9 mouse cellular contexts compared by ENCODE assay signal in the genomic region with DNA sequence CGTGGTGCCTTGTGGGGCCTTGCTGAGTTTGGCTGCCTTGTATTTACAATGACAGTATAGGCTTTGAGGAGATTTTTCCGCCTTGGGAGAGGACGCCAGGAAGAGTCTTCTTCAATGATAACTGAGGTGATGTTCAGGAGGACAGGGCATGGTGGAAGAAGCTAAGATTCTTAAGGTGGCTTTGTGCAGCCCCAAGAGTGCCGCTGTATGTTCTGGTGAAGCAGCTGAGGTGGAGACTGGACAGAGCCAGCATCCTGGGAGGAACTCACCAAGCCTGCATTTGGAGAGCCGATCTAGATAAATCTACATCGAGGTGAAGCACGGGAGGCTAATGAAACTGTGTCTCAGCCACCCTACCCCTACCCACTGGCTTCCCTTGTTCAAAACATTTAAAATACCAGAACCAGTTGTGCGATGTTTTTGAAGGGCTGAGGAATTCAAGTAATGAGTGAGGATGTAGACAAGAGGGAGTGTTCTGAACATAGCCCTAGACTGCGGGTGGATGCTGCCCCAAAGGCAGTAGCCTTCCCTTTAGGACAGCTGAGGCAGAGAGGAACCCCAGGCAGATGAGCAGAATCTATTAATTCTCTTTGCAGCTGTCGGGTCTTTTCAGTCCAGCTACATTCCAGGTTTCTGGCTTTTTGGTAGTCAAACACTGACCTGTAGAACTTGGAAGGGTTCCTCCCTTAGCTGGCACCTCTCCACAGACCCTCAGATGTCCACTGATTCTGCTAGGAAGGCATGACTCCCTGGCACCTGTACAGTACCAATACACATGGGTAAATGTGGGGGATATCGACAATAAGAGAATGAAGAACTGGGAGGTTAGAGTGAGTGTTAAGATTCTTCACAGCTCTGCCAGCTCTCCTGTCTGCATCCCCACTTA. TPM values are rescaled to one million over a fixed set of nuclear protein-coding genes. Genes with fewer than 3 reads are reported as not detected.
DNase-seq lines count a peak whose midpoint lies in the region; ATAC-seq and TF ChIP-seq lines count a peak whose summit lies in the region.
"Had no signal": no experiment of that assay in that cellular context is flagged by ENCODE, and none has a peak within 500 bp of the region (broad histone marks: within the 10 kb centered on the region; RNA-seq: fewer than 3 reads in every experiment).

No protein-coding gene starts in this region.

- H3K4me1 ChIP-seq in bone marrow, adult 2 months (ENCODE audit: control insufficient read depth, insufficient read depth, low read length): peaks cover 1% of the 10 kb centered on the region; the same call in 1 of the 2 replicates
- peaks cover 10% of the 10 kb centered on the region for H3K4me1 ChIP-seq in forebrain, embryonic 14.5 days (ENCODE audit: control insufficient read depth, insufficient read depth, low read length)
- peaks cover 8% of the 10 kb centered on the region for H3K4me1 ChIP-seq in liver, adult 2 months (ENCODE audit: control insufficient read depth, insufficient read depth, low read length)

- peak overlapping the region; percentile 72 for H3K4me2 ChIP-seq in forebrain, embryonic 14.5 days (ENCODE audit: low read length)

- H3K36me3 ChIP-seq in forebrain, embryonic 14.5 days (ENCODE audit: control insufficient read depth, insufficient read depth, low read length): no peaks in the 10 kb centered on the region
- H3K36me3 ChIP-seq in liver, adult 2 months (ENCODE audit: control insufficient read depth, insufficient read depth, low read length): no peaks in the 10 kb centered on the region

- peak overlapping the region; percentile 79; the same call in 1 of the 2 replicates for H3K9ac ChIP-seq in forebrain, embryonic 14.5 days (ENCODE audit: low read length)
- no peak overlapping the region; the same call in 1 of the 2 replicates for H3K9ac ChIP-seq in liver, adult 2 months (ENCODE audit: low read depth, low read length)

- TF ChIP-seq POLR2A in bone marrow, adult 2 months (IDR thresholded peaks at IDR 0.05; ENCODE audit: borderline replicate concordance, control insufficient read depth, low read depth, low read length): no peak
- TF ChIP-seq POLR2A in liver, adult 2 months (IDR thresholded peaks at IDR 0.05; ENCODE audit: extremely low read depth, insufficient read depth, low read length): no peak

- peaks cover 10% of the 10 kb centered on the region; the same call in 1 of the 2 replicates for H3K79me2 ChIP-seq in liver, adult 2 months (ENCODE audit: control insufficient read depth, insufficient read depth, low read length)

- intact Hi-C loops in left cerebral cortex, adult 2 months (cut with DNase I): loop anchor here (10.0 kb wide), 1 partner anchor 957 kb away; the partner anchor contains the start of gene Ecpas
- intact Hi-C loops in left cerebral cortex, postnatal 14 days (cut with DNase I): loop anchor here (10.0 kb wide), 1 partner anchor 117 kb away; no protein-coding TSS in a partner anchor

- H3K4me3 ChIP-seq in left cerebral cortex, adult 2 months: peak overlapping the region; percentile 69
- H3K4me3 ChIP-seq in bone marrow, adult 2 months (replicated peaks; ENCODE audit: control insufficient read depth, low read depth, low read length): peak overlapping the region; percentile 74
- H3K4me3 ChIP-seq in forebrain, embryonic 14.5 days (ENCODE audit: low read depth, low read length): peak overlapping the region; percentile 82
- 0 out of 2 replicates have a peak overlapping the region, but pooled peaks have one; percentile 29 for H3K4me3 ChIP-seq in liver, adult 2 months (ENCODE audit: insufficient read depth, low read depth, low read length)

- peak overlapping the region; percentile 91 for H3K27ac ChIP-seq in left cerebral cortex, adult 2 months
- H3K27ac ChIP-seq in bone marrow, adult 2 months (ENCODE audit: control insufficient read depth, insufficient read depth, low read depth, low read length, poor library complexity): peak overlapping the region; percentile 96
- no peak overlapping the region for H3K27ac ChIP-seq in forebrain, embryonic 14.5 days (ENCODE audit: low read depth, low read length)
- H3K27ac ChIP-seq in liver, adult 2 months (replicated peaks; ENCODE audit: insufficient read depth, low read depth, low read length): peak overlapping the region; percentile 92

- no peak for DNase-seq in left cerebral cortex, adult 2 months (ENCODE audit: extremely low spot score in 1 of 2, low spot score in 2 of 2)
- DNase-seq in left cerebral cortex, postnatal 14 days (ENCODE audit: low spot score in 2 of 2): no peak
- no peak for DNase-seq in forebrain, embryonic 14.5 days (ENCODE audit: low spot score)
- DNase-seq in liver, adult 2 months (ENCODE audit: extremely low read depth, low read depth, low spot score): no peak
- DNase-seq in thymus, postnatal 14 days: peak; percentile 23
- DNase-seq in ovary, adult 18-20 months (ENCODE audit: low spot score): no peak
- DNase-seq in kidney, postnatal 36 days: no peak

- no peak for TF ChIP-seq CTCF in left cerebral cortex, adult 2 months (IDR thresholded peaks at IDR 0.05)
- no peak for TF ChIP-seq CTCF in bone marrow, adult 2 months (IDR thresholded peaks at IDR 0.05; ENCODE audit: control insufficient read depth, insufficient read depth, low read length)
- TF ChIP-seq CTCF in liver, adult 2 months (IDR thresholded peaks at IDR 0.05; ENCODE audit: low read depth, low read length): no peak

- H3K9me3 ChIP-seq in forebrain, embryonic 14.5 days (replicated peaks; ENCODE audit: control insufficient read depth, low read length): no peaks in the 10 kb centered on the region

- no peaks in the 10 kb centered on the region for H3K27me3 ChIP-seq in forebrain, embryonic 14.5 days (replicated peaks; ENCODE audit: control insufficient read depth, insufficient read depth, low read length)
- no peaks in the 10 kb centered on the region for H3K27me3 ChIP-seq in liver, adult 2 months (ENCODE audit: control insufficient read depth, insufficient read depth, low read length)

- ATAC-seq in forebrain, embryonic 14.5 days: no peak

- WGBS in bone marrow, adult 2 months: 42% methylated on average over 11 of the region's 11 CpGs
- 48% methylated on average over 11 of the region's 11 CpGs for WGBS in forebrain, embryonic 14.5 days
- WGBS in liver, adult 2 months: 68% methylated on average over 11 of the region's 11 CpGs

RNA-seq across cellular contexts. Expression of gene Txn1, which starts 1.2 kb away (rescaled TPM):
- 100 to 1,000 TPM in 1 of 2 experiments, 10 to 100 TPM in 1; 96.7 to 102 TPM for total RNA-seq in left cerebral cortex, adult 2 months (2021)
- total RNA-seq in left cerebral cortex, postnatal 14 days (2021): 100 to 1,000 TPM; 156 to 165 TPM
- 103 and 173 TPM in 2 replicates for polyA plus RNA-seq in bone marrow, adult 2 months (2011; ENCODE audit: insufficient read depth, insufficient read length, low replicate concordance, missing spikeins)
- polyA plus RNA-seq in forebrain, embryonic 14.5 days (2014; fragmentation: Nextera tagmentation; extraction: Ambion mirVana): 311 and 362 TPM in 2 replicates
- total RNA-seq in liver, adult 2 months (2014; rRNA removed): 138 and 151 TPM in 2 replicates
- polyA plus RNA-seq in liver, adult 2 months (2012; rRNA removed): 246 and 257 TPM in 2 replicates

RNA-seq across cellular contexts. Expression of gene D630039A03Rik, which starts 41.3 kb away (rescaled TPM):
- total RNA-seq in left cerebral cortex, adult 2 months (2021): under 1 TPM; 0.27 to 0.42 TPM
- under 1 TPM; 0.15 to 0.19 TPM for total RNA-seq in left cerebral cortex, postnatal 14 days (2021)
- polyA plus RNA-seq in bone marrow, adult 2 months (2011; ENCODE audit: insufficient read depth, insufficient read length, low replicate concordance, missing spikeins): 1.1 TPM in 1 of 2 replicates, not detected in the other
- not detected in 2 replicates for polyA plus RNA-seq in forebrain, embryonic 14.5 days (2014; fragmentation: Nextera tagmentation; extraction: Ambion mirVana)
- total RNA-seq in liver, adult 2 months (2014; rRNA removed): 3.2 and 4.9 TPM in 2 replicates
- polyA plus RNA-seq in liver, adult 2 months (2012; rRNA removed): 10.2 and 14.3 TPM in 2 replicates

RNA-seq across cellular contexts. Expression of gene Txndc8, which starts 51.5 kb away (rescaled TPM):
- total RNA-seq in left cerebral cortex, adult 2 months (2021): not detected
- not detected for total RNA-seq in left cerebral cortex, postnatal 14 days (2021)
- not detected in 2 replicates for polyA plus RNA-seq in bone marrow, adult 2 months (2011; ENCODE audit: insufficient read depth, insufficient read length, low replicate concordance, missing spikeins)
- polyA plus RNA-seq in forebrain, embryonic 14.5 days (2014; fragmentation: Nextera tagmentation; extraction: Ambion mirVana): not detected in 2 replicates
- not detected in 2 replicates for total RNA-seq in liver, adult 2 months (2014; rRNA removed)
- not detected in 2 replicates for polyA plus RNA-seq in liver, adult 2 months (2012; rRNA removed)
- polyA plus RNA-seq: brain, embryonic 14.5 days had no signal

Comparison
In these comparisons a context has a peak if more than half of its experiments do, and no peak if none do; other contexts are left out.
1. H3K4me3 ChIP-seq: peak in every context shown above with its lines; median percentile 82 in forebrain, embryonic 14.5 days; 74 in bone marrow, adult 2 months; 69 in left cerebral cortex, adult 2 months; 29 in liver, adult 2 months.